Mouse (Mus musculus): Measurements from ENCODE around the gene Olfr1510.
"Not testable (repeated sequence)": the region's sequence is repeated elsewhere in the genome, so short reads cannot be mapped to it uniquely, and the experiment has no call there.

Olfr1510 gene

GRCm38 (mm10) chr14:52414273-52414672 lies at the start of gene Olfr1510:
Gene Olfr1510 (minus strand): TSS chr14:52414373.
- no peak for DNase-seq

DNA sequence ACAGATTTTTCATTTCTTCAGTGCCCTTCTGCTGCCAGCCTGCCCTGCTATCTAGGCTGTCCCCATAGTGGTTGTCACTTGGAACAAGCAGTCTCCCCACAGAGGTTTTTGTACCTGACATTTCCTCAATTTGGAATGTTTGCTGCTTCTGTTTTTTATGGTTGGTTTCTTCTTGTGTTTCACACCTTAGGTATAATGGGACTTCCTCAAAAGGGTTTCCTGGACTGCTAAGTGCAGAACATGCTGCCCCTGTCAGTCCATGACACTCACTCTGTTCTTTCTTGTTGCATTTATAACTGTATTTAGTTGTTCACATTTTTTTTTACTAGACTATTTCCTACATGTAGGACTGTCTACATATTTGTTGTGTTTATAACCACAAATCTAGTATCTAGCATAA lies 47.8 kb upstream of the Olfr1510 start:
- no peak for DNase-seq

DNA sequence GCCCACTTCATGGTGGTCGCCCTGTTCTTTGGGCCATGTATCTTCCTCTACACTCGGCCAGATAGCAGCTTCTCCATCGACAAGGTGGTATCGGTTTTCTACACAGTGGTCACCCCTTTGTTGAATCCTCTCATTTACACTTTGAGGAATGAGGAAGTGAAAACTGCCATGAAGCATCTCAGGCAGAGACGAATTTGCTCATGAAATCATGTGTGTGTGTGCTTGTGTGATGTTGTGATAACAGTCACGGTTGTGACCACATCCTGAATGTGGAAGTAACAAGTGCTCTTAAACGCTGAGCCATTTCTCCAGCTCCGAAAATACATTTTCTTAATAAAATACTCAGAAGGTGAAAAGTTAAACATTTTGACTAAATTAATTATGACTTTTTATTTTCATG lies 37.0 kb upstream of the Olfr1510 start:
- no peak for DNase-seq

GRCm38 (mm10) chr14:52442690-52443089 lies 28.5 kb upstream of the Olfr1510 start, which contains the start of gene Olfr1509:
Gene Olfr1509 (plus strand): TSS chr14:52442990.
- DNase-seq, result no peak

DNA sequence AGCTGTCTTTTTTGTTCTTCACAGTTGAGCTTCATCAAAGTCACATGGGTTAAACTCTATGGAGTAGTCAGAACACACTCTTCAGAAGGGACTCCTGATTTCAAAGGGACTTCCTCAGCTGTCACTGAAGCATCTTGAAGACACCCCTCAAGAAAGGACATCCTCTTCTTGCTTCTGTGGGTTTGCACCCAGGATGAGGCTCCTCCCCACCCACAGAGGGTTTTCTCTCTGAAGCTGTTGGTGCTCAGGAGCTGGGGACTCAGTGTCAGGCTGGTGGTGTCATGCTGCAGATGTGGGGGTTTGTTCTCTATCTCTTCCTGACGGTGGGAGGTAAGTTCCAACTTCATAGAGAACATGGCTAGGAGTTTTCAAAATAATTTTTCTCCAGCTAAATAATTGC lies 13.5 kb upstream of the Olfr1510 start:
- no peak for DNase-seq

DNA sequence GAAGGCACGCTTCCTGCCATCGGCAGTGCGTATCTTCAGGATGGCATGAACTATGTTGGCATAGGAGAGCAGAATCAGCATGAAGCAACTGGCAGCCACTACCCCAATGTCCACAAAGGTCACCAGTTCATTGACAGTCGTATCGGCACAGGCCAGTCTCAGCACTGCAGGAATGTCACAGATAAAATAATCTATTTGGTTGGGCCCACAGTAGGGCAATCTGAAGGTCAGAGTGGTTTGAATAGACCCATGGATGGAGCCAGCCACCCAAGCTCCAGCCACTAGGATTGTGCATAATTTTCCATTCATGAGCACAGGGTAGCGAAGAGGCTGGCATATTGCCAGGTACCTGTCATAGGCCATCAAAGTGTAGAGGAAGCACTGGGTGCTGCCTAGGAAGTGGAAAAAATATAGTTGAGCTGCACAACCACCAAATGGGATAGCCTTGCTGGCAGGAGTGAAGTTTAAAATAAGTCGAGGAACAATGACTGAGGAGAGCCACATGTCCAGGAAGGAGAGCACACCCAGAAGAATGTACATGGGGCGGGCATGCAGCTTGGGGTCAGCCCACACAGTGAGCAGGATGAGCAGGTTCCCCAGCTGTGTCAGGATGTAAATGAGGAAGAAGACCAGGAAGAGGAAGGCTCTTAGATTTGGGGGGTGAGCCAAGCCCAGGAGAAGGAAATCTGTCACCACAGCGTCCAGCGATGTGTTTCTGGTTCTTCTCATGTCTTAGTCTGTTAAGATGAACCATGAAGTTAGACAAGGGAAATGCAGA lies 3.8 kb downstream of the Olfr1510 start:
- not testable (repeated sequence) for DNase-seq

- no peak for DNase-seq
Measured at GRCm38 (mm10) chr14:52397279-52397678, 16.9 kb downstream of the Olfr1510 start, which contains the start of gene Olfr1511. Gene Olfr1511 (minus strand): TSS chr14:52397379.

DNA sequence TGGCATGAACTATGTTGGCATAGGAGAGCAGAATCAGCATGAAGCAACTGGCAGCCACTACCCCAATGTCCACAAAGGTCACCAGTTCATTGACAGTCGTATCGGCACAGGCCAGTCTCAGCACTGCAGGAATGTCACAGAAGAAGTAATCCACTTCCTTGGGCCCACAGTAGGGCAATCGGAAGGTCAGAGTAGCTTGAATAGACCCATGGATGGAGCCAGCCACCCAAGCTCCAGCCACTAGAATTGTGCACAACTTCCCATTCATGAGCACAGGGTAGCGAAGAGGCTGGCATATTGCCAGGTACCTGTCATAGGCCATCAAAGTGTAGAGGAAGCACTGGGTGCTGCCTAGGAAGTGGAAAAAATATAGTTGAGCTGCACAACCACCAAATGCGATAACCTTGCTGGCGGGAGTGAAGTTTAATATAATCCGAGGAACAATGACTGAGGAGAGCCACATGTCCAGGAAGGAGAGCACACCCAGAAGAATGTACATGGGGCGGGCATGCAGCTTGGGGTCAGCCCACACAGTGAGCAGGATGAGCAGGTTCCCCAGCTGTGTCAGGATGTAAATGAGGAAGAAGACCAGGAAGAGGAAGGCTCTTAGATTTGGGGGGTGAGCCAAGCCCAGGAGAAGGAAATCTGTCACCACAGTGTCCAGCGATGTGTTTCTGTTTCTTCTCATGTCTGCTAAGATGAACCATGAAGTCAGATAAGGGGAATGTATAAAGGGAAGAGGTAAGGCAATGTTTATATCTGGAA lies 23.9 kb downstream of the Olfr1510 start:
- not testable (repeated sequence) for DNase-seq

GRCm38 (mm10) chr14:52379068-52379467 lies 35.1 kb downstream of the Olfr1510 start, which contains the start of gene Olfr1512:
Gene Olfr1512 (minus strand): TSS chr14:52379168.
- DNase-seq, result no peak

GRCm38 (mm10) chr14:52368741-52369140 lies 45.4 kb downstream of the Olfr1510 start:
- DNase-seq, result no peak
